Mouse (Mus musculus) c-Kit-positive CD71-negative TER-119-negative erythroid progenitor cells, embryonic 14.5 days (primary cell): ENCODE measurements around the gene Stt3a.

Source experiments
- DNase-seq: peaks from one replicate; pipeline ENCODE4 v3.0.0-alpha.2; 2013; ENCODE audit warnings: low read depth

Gene Stt3a

GRCm38 (mm10) chr9:36716624-36717023 lies 50.9 kb downstream of the Stt3a start:
- no peak for DNase-seq

- no peak for DNase-seq
These were observed 60.2 kb downstream of the Stt3a start for GRCm38 (mm10) chr9:36707304-36707703.

GRCm38 (mm10) chr9:36705923-36706322 lies 61.6 kb downstream of the Stt3a start:
- no peak for DNase-seq

GRCm38 (mm10) chr9:36694276-36694675 lies 73.2 kb downstream of the Stt3a start:
- DNase-seq = no peak

- DNase-seq = no peak
These were observed 74.6 kb downstream of the Stt3a start, which contains the start of gene Acrv1 for GRCm38 (mm10) chr9:36692920-36693319. Gene Acrv1 (plus strand): TSS chr9:36693220.

- DNase-seq = no peak
These were observed 80.2 kb downstream of the Stt3a start for GRCm38 (mm10) chr9:36687329-36687728.

GRCm38 (mm10) chr9:36681424-36681823 lies 86.1 kb downstream of the Stt3a start:
- DNase-seq = no peak
